In genomic region chrX:51016926-51017325, GRCm38 (mm10) we compare ENCODE assay signal across 8 mouse cellular contexts. TPM values are rescaled to one million over a fixed set of nuclear protein-coding genes. Genes with fewer than 3 reads are reported as not detected.
DNase-seq lines count a peak whose midpoint lies in the region; ATAC-seq and TF ChIP-seq lines count a peak whose summit lies in the region.

No protein-coding gene starts in this region.

- H3K4me2 ChIP-seq in embryonic facial prominence, embryonic 11.5 days (ENCODE audit: low read depth, low read length) = peak overlapping the region; percentile 49
- peak overlapping the region; percentile 62 for H3K4me2 ChIP-seq in intestine, postnatal 0 days (replicated peaks; ENCODE audit: low read depth)
- H3K4me2 ChIP-seq in midbrain, embryonic 14.5 days (ENCODE audit: low read length) = peak overlapping the region; percentile 52

- TF ChIP-seq CTCF in cerebellum, adult 2 months (IDR thresholded peaks at IDR 0.05; ENCODE audit: borderline replicate concordance, insufficient read depth, low read depth, low read length) = no peak
- TF ChIP-seq CTCF in intestine, postnatal 0 days (IDR thresholded peaks at IDR 0.05; ENCODE audit: low read depth) = no peak

- H3K27me3 ChIP-seq in cerebellum, adult 2 months (ENCODE audit: control insufficient read depth, insufficient read depth, low read length) = no peaks in the 10 kb centered on the region
- H3K27me3 ChIP-seq in embryonic facial prominence, embryonic 11.5 days (ENCODE audit: control insufficient read depth, insufficient read depth, low read length) = no peaks in the 10 kb centered on the region
- no peaks in the 10 kb centered on the region for H3K27me3 ChIP-seq in intestine, postnatal 0 days (replicated peaks; ENCODE audit: control insufficient read depth, insufficient read depth, low read length)
- no peaks in the 10 kb centered on the region for H3K27me3 ChIP-seq in midbrain, embryonic 14.5 days (ENCODE audit: control insufficient read depth, insufficient read depth, low read length)

- DNase-seq in cerebellum, adult 2 months = peak in 1 of 2 experiments; percentile 10
- no peak for DNase-seq in cerebellum, postnatal 4 days (ENCODE audit: low spot score in 2 of 2)
- peak; percentile 22 for DNase-seq in 3T3-L1 (ENCODE audit: low read depth, low spot score)
- DNase-seq in embryonic facial prominence, embryonic 11.5 days (ENCODE audit: low spot score) = peak; percentile 37
- peak; percentile 11 for DNase-seq in midbrain, embryonic 14.5 days
- no peak for DNase-seq in right cerebral cortex, postnatal 14 days
- DNase-seq in ovary, postnatal 14 days (ENCODE audit: low spot score) = no peak

- H3K36me3 ChIP-seq in embryonic facial prominence, embryonic 11.5 days (replicated peaks; ENCODE audit: control insufficient read depth, insufficient read depth, low read depth, low read length) = no peaks in the 10 kb centered on the region
- no peaks in the 10 kb centered on the region for H3K36me3 ChIP-seq in intestine, postnatal 0 days (ENCODE audit: control insufficient read depth, insufficient read depth)
- H3K36me3 ChIP-seq in midbrain, embryonic 14.5 days (ENCODE audit: control insufficient read depth, insufficient read depth, low read length) = no peaks in the 10 kb centered on the region

- 16% methylated on average over 12 of the region's 12 CpGs for WGBS in cerebellum, adult 2 months
- WGBS in embryonic facial prominence, embryonic 11.5 days = 21% methylated on average over 12 of the region's 12 CpGs
- WGBS in intestine, postnatal 0 days = 24% methylated on average over 12 of the region's 12 CpGs
- WGBS in midbrain, embryonic 14.5 days = 32% methylated on average over 12 of the region's 12 CpGs

- H3K4me1 ChIP-seq in cerebellum, adult 2 months (ENCODE audit: control insufficient read depth, insufficient read depth, low read length) = no peaks in the 10 kb centered on the region
- no peaks in the 10 kb centered on the region for H3K4me1 ChIP-seq in embryonic facial prominence, embryonic 11.5 days (ENCODE audit: control insufficient read depth, insufficient read depth, low read length)
- no peaks in the 10 kb centered on the region for H3K4me1 ChIP-seq in intestine, postnatal 0 days (replicated peaks; ENCODE audit: control insufficient read depth, insufficient read depth, low read length)
- H3K4me1 ChIP-seq in midbrain, embryonic 14.5 days (ENCODE audit: control insufficient read depth, insufficient read depth, low read length) = 0 out of 2 replicates have a peak, but pooled peaks cover 5% of the 10 kb centered on the region

- H3K27ac ChIP-seq in cerebellum, adult 2 months (ENCODE audit: insufficient read depth, low read length) = no peak overlapping the region
- no peak overlapping the region for H3K27ac ChIP-seq in embryonic facial prominence, embryonic 11.5 days (replicated peaks; ENCODE audit: low read depth, low read length)
- H3K27ac ChIP-seq in intestine, postnatal 0 days (ENCODE audit: low read depth, low read length) = no peak overlapping the region
- H3K27ac ChIP-seq in midbrain, embryonic 14.5 days (replicated peaks; ENCODE audit: low read depth, low read length) = no peak overlapping the region

- peak overlapping the region; percentile 61 for H3K9ac ChIP-seq in embryonic facial prominence, embryonic 11.5 days (replicated peaks; ENCODE audit: low read length)
- H3K9ac ChIP-seq in intestine, postnatal 0 days (ENCODE audit: low read depth, low read length) = peak overlapping the region; percentile 45
- H3K9ac ChIP-seq in midbrain, embryonic 14.5 days (replicated peaks; ENCODE audit: low read length) = peak overlapping the region; percentile 47; the same call in 1 of the 2 replicates

- H3K9me3 ChIP-seq in embryonic facial prominence, embryonic 11.5 days (replicated peaks; ENCODE audit: control insufficient read depth, low read length) = no peaks in the 10 kb centered on the region
- H3K9me3 ChIP-seq in intestine, postnatal 0 days (ENCODE audit: control insufficient read depth) = no peaks in the 10 kb centered on the region
- no peaks in the 10 kb centered on the region for H3K9me3 ChIP-seq in midbrain, embryonic 14.5 days (ENCODE audit: control insufficient read depth, low read length)

- no peak for TF ChIP-seq POLR2A in cerebellum, adult 2 months (IDR thresholded peaks at IDR 0.05; ENCODE audit: borderline replicate concordance, insufficient read depth, low read length)

- no peak for ATAC-seq in embryonic facial prominence, embryonic 11.5 days (replicated peaks; ENCODE audit: insufficient number of reproducible peaks, low FRiP score, low TSS enrichment, low read depth)
- ATAC-seq in intestine, postnatal 0 days = no peak
- ATAC-seq in midbrain, embryonic 14.5 days (ENCODE audit: low FRiP score, low TSS enrichment) = no peak

- peak overlapping the region; percentile 66 for H3K4me3 ChIP-seq in cerebellum, adult 2 months (replicated peaks; ENCODE audit: insufficient read depth, low read depth, low read length)
- H3K4me3 ChIP-seq in embryonic facial prominence, embryonic 11.5 days (ENCODE audit: low read depth, low read length) = peak overlapping the region; percentile 59
- H3K4me3 ChIP-seq in intestine, postnatal 0 days (ENCODE audit: low read depth, low read length) = peak overlapping the region; percentile 55
- peak overlapping the region; percentile 51 for H3K4me3 ChIP-seq in midbrain, embryonic 14.5 days (replicated peaks; ENCODE audit: low read depth, low read length)

RNA-seq across cellular contexts. Expression of gene Rap2c, which starts 0.9 kb away (rescaled TPM):
- polyA plus RNA-seq in cerebellum, adult 2 months (2012; rRNA removed) = 12.6 TPM in 2 replicates
- 43.8 and 51.8 TPM in 2 replicates for polyA plus RNA-seq in embryonic facial prominence, embryonic 11.5 days (2014; fragmentation: Nextera tagmentation; extraction: Ambion mirVana)
- 18.4 and 20.4 TPM in 2 replicates for polyA plus RNA-seq in intestine, postnatal 0 days (2015; fragmentation: Nextera tagmentation; extraction: Ambion mirVana)
- polyA plus RNA-seq in midbrain, embryonic 14.5 days (2014; fragmentation: Nextera tagmentation; extraction: Ambion mirVana) = 19.9 and 22.4 TPM in 2 replicates

Comparison
In these comparisons a context has a peak if more than half of its experiments do, and no peak if none do; other contexts are left out.
1. DNase-seq: peak in 3T3-L1 (single experiment), embryonic facial prominence, embryonic 11.5 days (single experiment) and midbrain, embryonic 14.5 days (single experiment); none in cerebellum, postnatal 4 days (0 of 2), right cerebral cortex, postnatal 14 days (single experiment) and ovary, postnatal 14 days (single experiment).
2. Peak in every context shown above with its lines, with median percentiles within 50 percentile points of each other: H3K4me3 ChIP-seq, H3K4me2 ChIP-seq and H3K9ac ChIP-seq.